Mouse (Mus musculus): ENCODE data around the gene Cfdp1.

The Cfdp1 gene

DNA sequence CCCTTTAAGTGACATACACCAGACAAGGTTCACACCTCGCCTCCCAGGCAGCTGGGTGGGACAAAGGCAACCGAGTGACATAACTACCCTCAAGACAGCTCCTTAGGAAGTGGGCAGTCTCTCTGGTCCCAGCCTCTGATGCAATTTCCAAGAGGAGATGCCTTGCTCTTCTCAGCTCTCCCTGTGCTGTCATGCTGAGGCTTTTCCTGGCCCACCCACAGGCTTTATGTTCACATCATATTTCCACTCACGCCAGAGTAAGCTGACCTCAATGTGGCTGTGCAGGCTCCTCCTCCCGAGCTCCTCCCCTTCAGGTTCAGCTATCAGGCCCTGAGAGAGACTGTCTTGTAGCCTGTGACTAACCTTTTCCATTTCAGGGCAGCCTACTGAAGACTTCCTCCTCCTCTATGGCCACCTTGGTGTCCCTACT lies 134.0 kb downstream of the Cfdp1 start:
- no peak for DNase-seq (ENCODE audit: low read depth, low spot score)

DNA sequence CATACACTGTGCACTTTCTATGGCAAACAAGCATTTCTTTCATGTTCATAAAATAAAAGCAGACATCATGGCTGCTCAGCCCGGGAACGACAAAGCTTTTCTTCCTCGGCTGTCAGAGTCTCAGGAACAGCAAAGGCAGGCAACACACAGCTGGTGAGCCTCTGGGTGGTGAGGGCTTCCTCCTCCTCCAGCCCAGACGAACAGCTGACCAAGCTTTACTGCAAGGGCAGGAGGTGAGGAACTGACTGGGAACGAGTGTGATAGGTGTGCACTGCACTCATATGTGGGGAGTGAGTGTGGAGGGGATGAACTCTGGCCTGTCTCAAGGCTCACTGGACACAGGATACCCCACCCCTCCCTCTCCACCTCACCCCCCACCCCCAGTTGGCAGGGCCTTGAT lies 135.2 kb downstream of the Cfdp1 start:
- no peak for DNase-seq (ENCODE audit: low read depth, low spot score)

All from mesoderm, embryonic 11.5 days (tissue).